Mouse (Mus musculus) limb, embryonic 14.5 days (tissue): ENCODE measurements around the gene Sncb. TPM values are rescaled to one million over a fixed set of nuclear protein-coding genes. Genes with fewer than 3 reads are reported as not detected.

ENCODE experiments used
- ATAC-seq: fragments of 200-750 bp; cut with Nextera tagmentation; 2 replicates; pipeline ENCODE4 v1.8.0; 2017; ENCODE audit warnings: low read depth, moderate number of reproducible peaks, moderate TSS enrichment; ENCODE audit not compliant: low FRiP score
- DNase-seq: peaks from one replicate; pipeline ENCODE4 v3.0.0-alpha.2; 2015; ENCODE audit warnings: low spot score
- H3K27ac ChIP-seq: fragments of 300-500 bp; sonication (generic); replicated peaks from 2 replicates; pipeline ENCODE4 v1.5.1; 2014; ENCODE audit warnings: low read depth, mild to moderate bottlenecking, low read length, moderate library complexity, mixed read lengths
- H3K27me3 ChIP-seq: fragments of 300-500 bp; sonication (generic); 2 replicates; pipeline ENCODE4 v1.6.1; 2014; ENCODE audit warnings: low read length, mixed read lengths; ENCODE audit not compliant: control insufficient read depth, insufficient read depth
- H3K36me3 ChIP-seq: fragments of 300-500 bp; sonication (generic); 2 replicates; pipeline ENCODE4 v1.6.1; 2014; ENCODE audit warnings: mild to moderate bottlenecking, low read length, moderate library complexity, mixed read lengths; ENCODE audit not compliant: control insufficient read depth, insufficient read depth
- H3K4me1 ChIP-seq: fragments of 300-500 bp; sonication (generic); 2 replicates; pipeline ENCODE4 v1.6.1; 2014; ENCODE audit warnings: antibody characterized with exemption, low read length, mixed read lengths; ENCODE audit not compliant: control insufficient read depth, insufficient read depth
- H3K4me2 ChIP-seq: fragments of 300-500 bp; sonication (generic); replicated peaks from 2 replicates; pipeline ENCODE4 v1.6.1; 2014; ENCODE audit warnings: low read depth, mild to moderate bottlenecking, low read length, moderate library complexity; ENCODE audit not compliant: severe bottlenecking
- H3K4me3 ChIP-seq: fragments of 300-500 bp; sonication (generic); replicated peaks from 2 replicates; pipeline ENCODE4 v1.5.1; 2014; ENCODE audit warnings: low read length
- H3K9ac ChIP-seq: fragments of 300-500 bp; sonication (generic); 2 replicates; pipeline ENCODE4 v1.6.1; 2014; ENCODE audit warnings: mild to moderate bottlenecking, low read depth, low read length, moderate library complexity; ENCODE audit not compliant: severe bottlenecking
- H3K9me3 ChIP-seq: fragments of 300-500 bp; sonication (generic); 2 replicates; pipeline ENCODE4 v1.6.1; 2016; ENCODE audit warnings: low read length; ENCODE audit not compliant: control insufficient read depth
- POLR2A ChIP-seq: fragments of 200-500 bp; IDR thresholded peaks from 2 replicates; pipeline ENCODE4 v1.8.0; 2012; ENCODE audit warnings: inconsistent platforms, mild to moderate bottlenecking, moderate library complexity, borderline replicate concordance; ENCODE audit not compliant: insufficient read depth, insufficient read length; ENCODE audit errors: extremely low read depth
- WGBS: fragments of 180-500 bp; shearing (Covaris S2); extraction: QIAGEN DNeasy Blood & Tissue Kit; methylation state at CpG from one replicate; pipeline ENCODE4 v1.1.7; 2014; 5-methylcytosine and 5-hydroxymethylcytosine counted together
- polyA plus RNA-seq, 2 experiments: library from polyadenylated mRNA; depleted of rRNA in 1 of 2; stranded (reverse) in 1 of 2; unstranded in 1 of 2; fragments of >200 nt; fragmentation: Nextera tagmentation in 1 of 2; extraction: Ambion mirVana in 1 of 2; gene quantifications; 2 replicates each; pipeline versions ENCODE4 v1.2.1 to v1.2.3; 2012 to 2014

Gene Sncb
- polyA plus RNA-seq, 2 experiments, result 0.30 to 0.40 TPM

DNA sequence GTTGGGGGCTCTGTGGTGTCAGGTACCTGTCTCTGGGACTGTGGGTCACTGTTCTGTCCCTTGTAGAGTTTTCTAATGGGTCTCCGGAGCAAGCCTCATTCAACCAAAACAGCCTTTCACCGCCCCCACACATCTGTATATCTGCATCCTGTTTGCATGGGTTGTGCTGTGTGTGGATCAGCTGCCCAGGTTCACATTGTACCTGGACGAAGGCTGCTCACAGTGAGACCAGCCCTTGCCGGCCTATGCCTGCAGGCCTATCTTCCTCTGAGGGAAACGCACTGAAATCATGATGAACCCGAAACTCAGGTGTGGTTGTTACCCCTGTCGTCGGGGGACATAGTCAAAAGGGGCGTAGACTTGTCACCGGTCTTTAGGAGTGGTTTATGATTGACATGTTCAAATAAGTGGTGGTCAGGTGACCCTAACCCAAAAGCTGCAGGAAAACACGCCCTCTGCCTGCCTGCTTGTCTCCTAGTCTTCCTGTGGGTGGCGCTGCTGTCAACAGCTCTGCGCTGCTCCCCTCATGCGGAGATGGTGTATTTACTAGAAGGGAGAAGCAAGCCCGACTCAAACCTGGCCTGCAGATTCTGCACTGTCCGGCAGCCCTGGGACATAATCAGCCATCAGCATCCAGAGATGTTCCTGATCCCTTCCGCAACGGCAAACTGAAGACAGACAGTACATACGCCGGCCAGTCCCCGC, 38.9 kb upstream of the Sncb start:
- DNase-seq, result no peak
- 43% methylated on average over 21 of the region's 21 CpGs for WGBS
- TF ChIP-seq POLR2A, result no peak

DNA sequence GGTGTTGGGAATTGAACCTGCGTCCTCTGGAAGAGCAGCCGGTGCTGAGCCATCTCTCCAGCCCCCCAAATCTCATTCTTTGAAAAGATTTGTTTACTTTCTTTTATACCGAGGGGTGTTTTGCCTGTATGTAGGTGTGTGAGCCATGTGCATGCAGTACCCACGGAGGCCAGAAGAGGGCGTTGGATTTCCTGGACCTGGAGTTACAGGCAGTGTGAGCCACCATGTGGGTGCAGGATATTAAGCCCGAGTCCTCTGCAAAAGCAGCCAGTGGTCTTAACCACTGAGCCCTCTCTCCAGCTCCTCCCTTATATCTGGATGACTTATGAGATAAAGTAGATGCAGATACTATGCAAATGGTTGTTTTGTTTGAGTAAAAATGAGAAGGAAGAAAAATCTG, 36.6 kb upstream of the Sncb start:
- WGBS, result 79% methylated on average over 6 of the region's 6 CpGs
- H3K27me3 ChIP-seq, result no peaks in the 10 kb centered on the region
- no peak for TF ChIP-seq POLR2A
- no peaks in the 10 kb centered on the region for H3K9me3 ChIP-seq
- H3K4me1 ChIP-seq, result no peaks in the 10 kb centered on the region
- DNase-seq (no peak), ATAC-seq (no peak)
- H3K27ac ChIP-seq, result no peak overlapping the region
- H3K36me3 ChIP-seq, result no peaks in the 10 kb centered on the region
- H3K9ac ChIP-seq, result no peak overlapping the region
- H3K4me3 ChIP-seq, result no peak overlapping the region
- H3K4me2 ChIP-seq, result no peak overlapping the region

More for the DNA sequence above, 38.9 kb upstream of the Sncb start:
- no peak overlapping the region for H3K4me3 ChIP-seq
- H3K9ac ChIP-seq, result no peak overlapping the region
- H3K36me3 ChIP-seq, result no peaks in the 10 kb centered on the region
- H3K27ac ChIP-seq, result no peak overlapping the region
- H3K4me2 ChIP-seq, result no peak overlapping the region
- no peaks in the 10 kb centered on the region for H3K27me3 ChIP-seq
- H3K9me3 ChIP-seq, result no peaks in the 10 kb centered on the region
- ATAC-seq, result no peak
- no peaks in the 10 kb centered on the region for H3K4me1 ChIP-seq

GRCm38 (mm10) chr13:54800206-54800605, 33.8 kb upstream of the Sncb start:
- Histone ChIP-seq H3K27me3 (no peaks in the 10 kb centered on the region), H3K4me2 (no peak overlapping the region), H3K36me3 (no peaks in the 10 kb centered on the region), H3K9me3 (no peaks in the 10 kb centered on the region), H3K4me1 (no peaks in the 10 kb centered on the region), H3K4me3 (no peak overlapping the region), H3K27ac (no peak overlapping the region), H3K9ac (no peak overlapping the region)
- no peak for DNase-seq
- 42% methylated on average over 4 of the region's 4 CpGs for WGBS
- TF ChIP-seq POLR2A, result no peak
- no peak for ATAC-seq

GRCm38 (mm10) chr13:54799701-54800100, 33.3 kb upstream of the Sncb start:
- TF ChIP-seq POLR2A, result no peak
- Histone ChIP-seq H3K4me1 (no peaks in the 10 kb centered on the region), H3K4me3 (no peak overlapping the region), H3K27me3 (no peaks in the 10 kb centered on the region), H3K27ac (no peak overlapping the region), H3K36me3 (no peaks in the 10 kb centered on the region), H3K9ac (no peak overlapping the region), H3K4me2 (no peak overlapping the region), H3K9me3 (no peaks in the 10 kb centered on the region)
- 25% methylated on average over 9 of the region's 9 CpGs for WGBS
- ATAC-seq (peak; percentile 41; the same call in 1 of the 2 replicates), DNase-seq (peak; percentile 85)

DNA sequence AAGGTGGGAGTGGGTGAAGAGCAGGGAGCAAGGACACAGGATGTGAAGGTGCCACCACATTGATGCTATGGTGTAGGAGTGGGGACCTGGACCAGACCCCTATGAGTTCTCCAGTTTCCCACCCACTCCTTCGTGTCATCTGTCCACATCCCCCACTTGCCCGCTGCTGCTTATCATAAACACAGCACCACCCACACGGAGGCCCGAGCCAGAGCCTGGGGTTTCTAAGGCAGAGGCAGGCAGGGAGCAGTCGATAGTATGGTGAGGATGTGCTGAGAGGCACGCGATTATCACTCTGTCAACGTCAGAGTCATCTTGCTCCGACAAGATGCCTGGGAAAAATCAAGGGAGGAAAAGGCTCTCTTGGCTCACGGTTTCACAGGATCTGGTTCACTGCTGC, 32.3 kb upstream of the Sncb start:
- Histone ChIP-seq H3K4me1 (no peaks in the 10 kb centered on the region), H3K9ac (no peak overlapping the region), H3K27me3 (no peaks in the 10 kb centered on the region), H3K9me3 (no peaks in the 10 kb centered on the region), H3K36me3 (no peaks in the 10 kb centered on the region), H3K4me3 (no peak overlapping the region), H3K27ac (no peak overlapping the region), H3K4me2 (no peak overlapping the region)
- no peak for TF ChIP-seq POLR2A
- no peak for DNase-seq
- 73% methylated on average over 10 of the region's 10 CpGs for WGBS
- ATAC-seq, result no peak
